Mouse (Mus musculus) heart, embryonic 15.5 days (tissue): ENCODE results near the gene Tbc1d13. TPM values are rescaled to one million over a fixed set of nuclear protein-coding genes. Genes with fewer than 3 reads are reported as not detected.
"Not testable (repeated sequence)": the region's sequence is repeated elsewhere in the genome, so short reads cannot be mapped to it uniquely, and the experiment has no call there.

Experiments
- ATAC-seq: fragments of 200-750 bp; cut with Nextera tagmentation; replicated peaks from 2 replicates; pipeline ENCODE4 v1.8.0; 2017; ENCODE audit warnings: low read depth, moderate TSS enrichment; ENCODE audit not compliant: insufficient number of reproducible peaks, insufficient read depth, low FRiP score
- H3K27ac ChIP-seq: fragments of 300-500 bp; sonication (generic); 2 replicates; pipeline ENCODE4 v1.5.1; 2015; ENCODE audit warnings: mild to moderate bottlenecking, inconsistent platforms
- H3K27me3 ChIP-seq: fragments of 300-500 bp; sonication (generic); 2 replicates; pipeline ENCODE4 v1.6.1; 2015; ENCODE audit warnings: inconsistent platforms
- H3K36me3 ChIP-seq: fragments of 300-500 bp; sonication (generic); 2 replicates; pipeline ENCODE4 v1.6.1; 2015; ENCODE audit warnings: mild to moderate bottlenecking, inconsistent platforms
- H3K4me1 ChIP-seq: fragments of 300-500 bp; sonication (generic); replicated peaks from 2 replicates; pipeline ENCODE4 v1.6.1; 2015; ENCODE audit warnings: inconsistent platforms
- H3K4me2 ChIP-seq: fragments of 300-500 bp; sonication (generic); 2 replicates; pipeline ENCODE4 v1.6.1; 2015; ENCODE audit warnings: inconsistent platforms, mild to moderate bottlenecking, moderate library complexity
- H3K4me3 ChIP-seq: fragments of 300-500 bp; sonication (generic); 2 replicates; pipeline ENCODE4 v1.5.1; 2015; ENCODE audit warnings: mild to moderate bottlenecking, inconsistent platforms
- H3K9ac ChIP-seq: fragments of 300-500 bp; sonication (generic); 2 replicates; pipeline ENCODE4 v1.6.1; 2015; ENCODE audit warnings: mild to moderate bottlenecking, inconsistent platforms
- H3K9me3 ChIP-seq: fragments of 300-500 bp; sonication (generic); replicated peaks from 2 replicates; pipeline ENCODE4 v1.6.1; 2016; ENCODE audit warnings: inconsistent platforms
- WGBS: fragments of 180-500 bp; shearing (Covaris S2); methylation state at CpG from one replicate; pipeline ENCODE4 v1.1.7; 2015; ENCODE audit warnings: mixed read lengths; 5-methylcytosine and 5-hydroxymethylcytosine counted together
- polyA plus RNA-seq: library from polyadenylated mRNA; unstranded; fragments of >200 nt; fragmentation: Nextera tagmentation; extraction: Ambion mirVana; gene quantifications from 2 replicates; pipeline ENCODE4 v1.2.1, GENCODE M21; 2015

Tbc1d13 gene
- polyA plus RNA-seq, 1 experiment from 2014 or later, result 5.6 TPM

- H3K4me2 ChIP-seq, H3K4me1 ChIP-seq, H3K27me3 ChIP-seq, ATAC-seq, H3K9ac ChIP-seq, H3K36me3 ChIP-seq, H3K4me3 ChIP-seq, H3K27ac ChIP-seq, H3K9me3 ChIP-seq: not testable (repeated sequence)
- WGBS, result 81% methylated on average over 6 of the region's 10 CpGs
Observed at GRCm38 (mm10) chr2:30159871-30160270, 26.3 kb downstream of the Tbc1d13 start.

GRCm38 (mm10) chr2:30161809-30162208 lies 28.3 kb downstream of the Tbc1d13 start:
- H3K9ac ChIP-seq, result no peak overlapping the region
- H3K27me3 ChIP-seq, result no peaks in the 10 kb centered on the region
- no peak overlapping the region for H3K4me2 ChIP-seq
- ATAC-seq, result no peak
- H3K4me3 ChIP-seq, result no peak overlapping the region
- H3K27ac ChIP-seq, result no peak overlapping the region
- no peaks in the 10 kb centered on the region for H3K36me3 ChIP-seq
- no peaks in the 10 kb centered on the region for H3K4me1 ChIP-seq
- 0 out of 2 replicates have a peak, but pooled peaks cover 4% of the 10 kb centered on the region for H3K9me3 ChIP-seq

GRCm38 (mm10) chr2:30164340-30164932 lies 30.9 kb downstream of the Tbc1d13 start:
- Histone ChIP-seq H3K9ac (no peak overlapping the region), H3K9me3 (0 out of 2 replicates have a peak, but pooled peaks cover 6% of the 10 kb centered on the region), H3K4me3 (no peak overlapping the region), H3K27ac (no peak overlapping the region), H3K27me3 (no peaks in the 10 kb centered on the region), H3K36me3 (no peaks in the 10 kb centered on the region), H3K4me2 (no peak overlapping the region), H3K4me1 (no peaks in the 10 kb centered on the region)
- WGBS, result 58% methylated on average over 9 of the region's 9 CpGs
- ATAC-seq, result no peak

GRCm38 (mm10) chr2:30166677-30167076 lies 33.1 kb downstream of the Tbc1d13 start:
- no peaks in the 10 kb centered on the region for H3K27me3 ChIP-seq
- H3K36me3 ChIP-seq, result no peaks in the 10 kb centered on the region
- WGBS, result 53% methylated on average over 4 of the region's 4 CpGs
- H3K4me1 ChIP-seq, result no peaks in the 10 kb centered on the region; the same call in 1 of the 2 replicates
- no peak overlapping the region for H3K27ac ChIP-seq
- H3K9me3 ChIP-seq, result 0 out of 2 replicates have a peak, but pooled peaks cover 6% of the 10 kb centered on the region
- no peak overlapping the region for H3K4me3 ChIP-seq
- no peak for ATAC-seq
- no peak overlapping the region for H3K9ac ChIP-seq
- H3K4me2 ChIP-seq, result no peak overlapping the region

GRCm38 (mm10) chr2:30171371-30171996 lies 37.9 kb downstream of the Tbc1d13 start, which contains the start of gene Endog:
Endog (plus strand) TSS chr2:30171493.
- H3K4me2 ChIP-seq, result peak within 1 kb of the TSS; percentile 98
- peak within 1 kb of the TSS; percentile 62 for H3K4me3 ChIP-seq
- H3K27me3 ChIP-seq, result no peaks in the 10 kb centered on the region
- under 1% methylated on average over 70 of the region's 75 CpGs for WGBS
- 0 out of 2 replicates have a peak, but pooled peaks cover 5% of the 10 kb centered on the region for H3K9me3 ChIP-seq
- ATAC-seq, result peak; percentile 95
- H3K9ac ChIP-seq, result peak within 1 kb of the TSS; percentile 76
- peaks cover 34% of the 10 kb centered on the region for H3K36me3 ChIP-seq
- peak within 1 kb of the TSS; percentile 96 for H3K27ac ChIP-seq
- peaks cover 10% of the 10 kb centered on the region for H3K4me1 ChIP-seq

GRCm38 (mm10) chr2:30171997-30172382 lies 38.4 kb downstream of the Tbc1d13 start:
- Histone ChIP-seq H3K9ac (peak overlapping the region; percentile 76), H3K4me3 (peak overlapping the region; percentile 62), H3K9me3 (0 out of 2 replicates have a peak, but pooled peaks cover under 1% of the 10 kb centered on the region), H3K4me2 (peak overlapping the region; percentile 98), H3K4me1 (peaks cover 12% of the 10 kb centered on the region), H3K27me3 (no peaks in the 10 kb centered on the region), H3K27ac (peak overlapping the region; percentile 96), H3K36me3 (peaks cover 35% of the 10 kb centered on the region)
- ATAC-seq, result no peak
- WGBS, result 1% methylated on average over 19 of the region's 19 CpGs

GRCm38 (mm10) chr2:30173541-30174240 lies 40.1 kb downstream of the Tbc1d13 start:
- 93% methylated on average over 20 of the region's 20 CpGs for WGBS
- no peak overlapping the region for H3K27ac ChIP-seq
- H3K9me3 ChIP-seq, result no peaks in the 10 kb centered on the region
- H3K27me3 ChIP-seq, result no peaks in the 10 kb centered on the region
- peaks cover 24% of the 10 kb centered on the region for H3K4me1 ChIP-seq
- H3K9ac ChIP-seq, result no peak overlapping the region
- H3K4me3 ChIP-seq, result no peak overlapping the region
- H3K36me3 ChIP-seq, result peaks cover 35% of the 10 kb centered on the region
- H3K4me2 ChIP-seq, result no peak overlapping the region
- ATAC-seq, result no peak

- H3K9me3 ChIP-seq, result no peaks in the 10 kb centered on the region
- no peak overlapping the region for H3K4me3 ChIP-seq
- no peaks in the 10 kb centered on the region for H3K27me3 ChIP-seq
- H3K27ac ChIP-seq, result no peak overlapping the region
- no peak overlapping the region for H3K4me2 ChIP-seq
- no peak overlapping the region for H3K9ac ChIP-seq
- no peak for ATAC-seq
- H3K4me1 ChIP-seq, result peaks cover 24% of the 10 kb centered on the region
- 74% methylated on average over 8 of the region's 8 CpGs for WGBS
- peaks cover 35% of the 10 kb centered on the region for H3K36me3 ChIP-seq
Observed at GRCm38 (mm10) chr2:30175897-30176296, 42.4 kb downstream of the Tbc1d13 start.

- ATAC-seq, result no peak
- H3K4me3 ChIP-seq, result no peak overlapping the region
- no peaks in the 10 kb centered on the region for H3K9me3 ChIP-seq
- H3K27ac ChIP-seq, result no peak overlapping the region
- 96% methylated on average over 2 of the region's 2 CpGs for WGBS
- peaks cover 24% of the 10 kb centered on the region for H3K4me1 ChIP-seq
- H3K36me3 ChIP-seq, result peaks cover 35% of the 10 kb centered on the region
- no peak overlapping the region for H3K9ac ChIP-seq
- H3K4me2 ChIP-seq, result no peak overlapping the region
- H3K27me3 ChIP-seq, result no peaks in the 10 kb centered on the region
Observed at GRCm38 (mm10) chr2:30176561-30176960, 43.0 kb downstream of the Tbc1d13 start.

- H3K9me3 ChIP-seq, result no peaks in the 10 kb centered on the region
- H3K36me3 ChIP-seq, result peaks cover 33% of the 10 kb centered on the region
- H3K4me3 ChIP-seq, result peak within 1 kb of the TSS; percentile 69
- H3K27me3 ChIP-seq, result no peaks in the 10 kb centered on the region
- H3K9ac ChIP-seq, result peak within 1 kb of the TSS; percentile 69
- peaks cover 14% of the 10 kb centered on the region for H3K4me1 ChIP-seq
- 1% methylated on average over 54 of the region's 54 CpGs for WGBS
- peak within 1 kb of the TSS; percentile 83 for H3K4me2 ChIP-seq
- H3K27ac ChIP-seq, result peak within 1 kb of the TSS; percentile 13; the same call in 1 of the 2 replicates
- peak; percentile 97 for ATAC-seq
Observed at GRCm38 (mm10) chr2:30177700-30178675, 44.4 kb downstream of the Tbc1d13 start, which contains the start of gene Spout1. Spout1 (minus strand) TSS chr2:30178459.
